Mouse (Mus musculus): Measurements from ENCODE around the gene Clcn5. TPM values are rescaled to one million over a fixed set of nuclear protein-coding genes. Genes with fewer than 3 reads are reported as not detected.

Gene Clcn5
- total and polyA plus RNA-seq, 3 experiments = 7.5 to 10.3 (median 10.2) TPM

- Histone ChIP-seq H3K4me3 (replicated peaks in 1 of 3; ENCODE audit: low read depth in 2 of 3, low read length in 2 of 3, poor library complexity in 1 of 3) (no peak overlapping the region), H3K4me2 (ENCODE audit: insufficient read depth, low read depth, poor library complexity, severe bottlenecking) (no peak overlapping the region), H3K4me1 (ENCODE audit: control insufficient read depth in 1 of 2, insufficient read depth in 2 of 2) (peaks cover 5 to 22% of the 10 kb centered on the region in 2 experiments; a peak in 3 of 4 replicates), H3K9me3 (replicated peaks; ENCODE audit: low read length) (no peaks in the 10 kb centered on the region), H3K27me3 (replicated peaks) (no peaks in the 10 kb centered on the region), H3K36me3 (replicated peaks in 1 of 2; ENCODE audit: control insufficient read depth in 1 of 2, insufficient read depth in 1 of 2, low read length in 1 of 2) (no peaks in the 10 kb centered on the region), H3K9ac (ENCODE audit: insufficient read depth, low read depth) (no peak overlapping the region), H3K27ac (ENCODE audit: insufficient read depth, low read depth) (no peak overlapping the region), H3K79me2 (replicated peaks; ENCODE audit: control insufficient read depth, extremely low read depth, insufficient read depth, poor library complexity, severe bottlenecking) (no peaks in the 10 kb centered on the region)
- dilution Hi-C loops (cut with MboI; ENCODE audit: extremely low pct_ligation_motif_present, extremely low pct_unique_long_range_greater_than_20kb, low sequenced_read_pairs) = no loop called here
- TF ChIP-seq MAFK (IDR thresholded peaks at IDR 0.05; ENCODE audit: insufficient replicate concordance, low read length) (no peak), ZC3H11A (IDR thresholded peaks at IDR 0.05; ENCODE audit: low read depth, low read length) (no peak), MAX (IDR thresholded peaks at IDR 0.05; ENCODE audit: low read length) (no peak), NRF1 (IDR thresholded peaks at IDR 0.05; ENCODE audit: low read depth, low read length) (no peak), PAX5 (IDR thresholded peaks at IDR 0.05; ENCODE audit: low read length) (no peak), USF1 (IDR thresholded peaks at IDR 0.05; ENCODE audit: low read depth, low read length) (no peak), POLR2A (IDR thresholded peaks at IDR 0.05; ENCODE audit: low read depth, low read length) (no peak), MEF2A (IDR thresholded peaks at IDR 0.05; ENCODE audit: borderline replicate concordance, low read depth, low read length) (no peak), TBP (conservative IDR thresholded peaks at IDR 0.05; ENCODE audit: low read depth, low read length) (no peak), UBTF (IDR thresholded peaks at IDR 0.05; ENCODE audit: low read depth, low read length) (no peak), MAZ (IDR thresholded peaks at IDR 0.05; ENCODE audit: low read depth, low read length) (no peak), EP300 (IDR thresholded peaks at IDR 0.05; ENCODE audit: low read length) (no peak), RAD21 (IDR thresholded peaks at IDR 0.05; ENCODE audit: low read depth, low read length) (no peak), CHD2 (IDR thresholded peaks at IDR 0.05; ENCODE audit: low read length) (no peak), CHD1 (IDR thresholded peaks at IDR 0.05; ENCODE audit: low read depth, low read length) (no peak)
- in situ Hi-C loops (cut with MboI; ENCODE audit: low pct_ligation_motif_present, low pct_unique_long_range_greater_than_20kb, low sequenced_read_pairs) = no loop called here
- no peak for DNase-seq (ENCODE audit: extremely low read depth)
Observed at GRCm38 (mm10) chrX:7259718-7260117, 59.4 kb downstream of the Clcn5 start.

- Histone ChIP-seq H3K79me2 (replicated peaks; ENCODE audit: control insufficient read depth, extremely low read depth, insufficient read depth, poor library complexity, severe bottlenecking) (no peaks in the 10 kb centered on the region), H3K4me2 (ENCODE audit: insufficient read depth, low read depth, poor library complexity, severe bottlenecking) (no peak overlapping the region), H3K27ac (ENCODE audit: insufficient read depth, low read depth) (no peak overlapping the region), H3K4me3 (replicated peaks in 1 of 3; ENCODE audit: low read depth in 2 of 3, low read length in 2 of 3, poor library complexity in 1 of 3) (no peak overlapping the region), H3K36me3 (replicated peaks in 1 of 2; ENCODE audit: control insufficient read depth in 1 of 2, insufficient read depth in 1 of 2, low read length in 1 of 2) (peaks cover 0 to 3% of the 10 kb centered on the region in 2 experiments), H3K27me3 (replicated peaks) (no peaks in the 10 kb centered on the region), H3K4me1 (ENCODE audit: control insufficient read depth in 1 of 2, insufficient read depth in 2 of 2) (peaks cover under 1 to 16% of the 10 kb centered on the region in 2 experiments; a peak in 3 of 4 replicates), H3K9ac (ENCODE audit: insufficient read depth, low read depth) (no peak overlapping the region), H3K9me3 (replicated peaks; ENCODE audit: low read length) (no peaks in the 10 kb centered on the region)
- DNase-seq (ENCODE audit: extremely low read depth) = no peak
- TF ChIP-seq MXI1 (IDR thresholded peaks at IDR 0.05; ENCODE audit: low read depth, low read length) = no peak
- in situ Hi-C loops (cut with MboI; ENCODE audit: low pct_ligation_motif_present, low pct_unique_long_range_greater_than_20kb, low sequenced_read_pairs) = no loop called here
- dilution Hi-C loops (cut with MboI; ENCODE audit: extremely low pct_ligation_motif_present, extremely low pct_unique_long_range_greater_than_20kb, low sequenced_read_pairs) = no loop called here
Observed at GRCm38 (mm10) chrX:7256022-7256421, 63.1 kb downstream of the Clcn5 start.

Data from CH12.LX (cell line).